Mouse (Mus musculus) liver, postnatal 0 days (tissue): ENCODE results near the gene 1700061G19Rik.

Experiments used
- CTCF ChIP-seq: sonication (generic); IDR thresholded peaks from 2 replicates; pipeline ENCODE4 v1.5.1; 2016; ENCODE audit warnings: antibody characterized with exemption, low read depth
- EP300 ChIP-seq: IDR thresholded peaks from 2 replicates; pipeline ENCODE4 v1.6.1; 2016; ENCODE audit warnings: antibody characterized with exemption, low read depth, mild to moderate bottlenecking

GRCm38 (mm10) chr17:56935363-56936131 is 60.3 kb downstream of the 1700061G19Rik start, which contains the start of gene Mllt1:
- no peak for TF ChIP-seq EP300
- peak; percentile 65 for TF ChIP-seq CTCF
